Mouse (Mus musculus) layer of hippocampus, adult 9-10 months (tissue): Measurements from ENCODE around the gene Serpina1e.
"Not testable (repeated sequence)": the region's sequence is repeated elsewhere in the genome, so short reads cannot be mapped to it uniquely, and the experiment has no call there.

Experiments used
- DNase-seq: peaks from one replicate; pipeline ENCODE4 v3.0.0; 2022; ENCODE audit warnings: low spot score

Serpina1e gene

GRCm38 (mm10) chr12:103962860-103963259, 4.1 kb upstream of the Serpina1e start:
- no peak for DNase-seq

GRCm38 (mm10) chr12:103962337-103962736, 3.6 kb upstream of the Serpina1e start:
- no peak for DNase-seq

- no peak for DNase-seq
Observed at GRCm38 (mm10) chr12:103961716-103962115, 2.9 kb upstream of the Serpina1e start.

- not testable (repeated sequence) for DNase-seq
Observed at GRCm38 (mm10) chr12:103956555-103956954, 2.2 kb downstream of the Serpina1e start.

- DNase-seq, result not testable (repeated sequence)
Observed at GRCm38 (mm10) chr12:103952972-103953371, 5.8 kb downstream of the Serpina1e start.

GRCm38 (mm10) chr12:103946243-103946642, 12.5 kb downstream of the Serpina1e start:
- no peak for DNase-seq

- not testable (repeated sequence) for DNase-seq
Observed at GRCm38 (mm10) chr12:103909181-103909580, 49.6 kb downstream of the Serpina1e start.

- not testable (repeated sequence) for DNase-seq
Observed at GRCm38 (mm10) chr12:103907746-103908145, 51.0 kb downstream of the Serpina1e start.

GRCm38 (mm10) chr12:103904837-103905340, 53.9 kb downstream of the Serpina1e start, which contains the start of gene Serpina1c:
Gene Serpina1c (minus strand): TSS chr12:103904887.
- DNase-seq, result not testable (repeated sequence)

- DNase-seq, result not testable (repeated sequence)
Observed at GRCm38 (mm10) chr12:103901929-103902328, 56.8 kb downstream of the Serpina1e start.
